Mouse (Mus musculus) heart, embryonic 11.5 days (tissue): Measurements from ENCODE around the gene Thrb. TPM values are rescaled to one million over a fixed set of nuclear protein-coding genes. Genes with fewer than 3 reads are reported as not detected.

Experiments
- ATAC-seq: fragments of 200-750 bp; cut with Nextera tagmentation; replicated peaks from 2 replicates; pipeline ENCODE4 v1.8.0; 2017; ENCODE audit warnings: moderate library complexity; ENCODE audit not compliant: insufficient number of reproducible peaks, low FRiP score, low TSS enrichment
- H3K27ac ChIP-seq: fragments of 300-500 bp; sonication (generic); 2 replicates; pipeline ENCODE4 v1.5.1; 2014; ENCODE audit warnings: mild to moderate bottlenecking, low read depth, low read length
- H3K27me3 ChIP-seq: fragments of 300-500 bp; sonication (generic); 2 replicates; pipeline ENCODE4 v1.6.1; 2014; ENCODE audit warnings: mild to moderate bottlenecking, low read length, mixed read lengths; ENCODE audit not compliant: control insufficient read depth, insufficient read depth
- H3K36me3 ChIP-seq: fragments of 300-500 bp; sonication (generic); 2 replicates; pipeline ENCODE4 v1.6.1; 2014; ENCODE audit warnings: mild to moderate bottlenecking, low read length, moderate library complexity, mixed read lengths; ENCODE audit not compliant: control insufficient read depth, insufficient read depth
- H3K4me1 ChIP-seq: fragments of 300-500 bp; sonication (generic); 2 replicates; pipeline ENCODE4 v1.6.1; 2014; ENCODE audit warnings: low read length; ENCODE audit not compliant: control insufficient read depth, insufficient read depth
- H3K4me2 ChIP-seq: fragments of 300-500 bp; sonication (generic); 2 replicates; pipeline ENCODE4 v1.6.1; 2014; ENCODE audit warnings: mild to moderate bottlenecking, moderate library complexity
- H3K4me3 ChIP-seq: fragments of 300-500 bp; sonication (generic); 2 replicates; pipeline ENCODE4 v1.5.1; 2014; ENCODE audit warnings: low read depth, low read length
- H3K9ac ChIP-seq: fragments of 300-500 bp; sonication (generic); 2 replicates; pipeline ENCODE4 v1.6.1; 2014; ENCODE audit warnings: mild to moderate bottlenecking, low read depth, low read length, moderate library complexity
- H3K9me3 ChIP-seq: fragments of 300-500 bp; sonication (generic); replicated peaks from 2 replicates; pipeline ENCODE4 v1.6.1; 2016; ENCODE audit warnings: low read length; ENCODE audit not compliant: control insufficient read depth
- WGBS: fragments of 180-500 bp; shearing (Covaris S2); extraction: QIAGEN DNeasy Blood & Tissue Kit; methylation state at CpG from one replicate; pipeline ENCODE4 v1.1.7; 2014; ENCODE audit not compliant: insufficient replicate concordance; 5-methylcytosine and 5-hydroxymethylcytosine counted together
- polyA plus RNA-seq: library from polyadenylated mRNA; unstranded; fragments of >200 nt; fragmentation: Nextera tagmentation; extraction: Ambion mirVana; gene quantifications from 2 replicates; pipeline ENCODE4 v1.2.1, GENCODE M21; 2014

Thrb gene
- polyA plus RNA-seq, 1 experiment from 2014 or later: 0.42 TPM

- H3K27ac ChIP-seq: no peak overlapping the region
Observed at GRCm38 (mm10) chr14:17686939-17687338, 26.9 kb downstream of the Thrb start.

GRCm38 (mm10) chr14:17691246-17691645, 31.2 kb downstream of the Thrb start:
- 26% methylated on average over 1 of the region's 1 CpGs for WGBS
- H3K4me3 ChIP-seq: no peak overlapping the region
- no peak overlapping the region for H3K9ac ChIP-seq
- H3K27me3 ChIP-seq: no peaks in the 10 kb centered on the region
- H3K9me3 ChIP-seq: no peaks in the 10 kb centered on the region
- no peaks in the 10 kb centered on the region for H3K36me3 ChIP-seq
- H3K4me1 ChIP-seq: no peaks in the 10 kb centered on the region
- H3K27ac ChIP-seq: no peak overlapping the region
- no peak overlapping the region for H3K4me2 ChIP-seq
- ATAC-seq: no peak

More at GRCm38 (mm10) chr14:17686939-17687338, 26.9 kb downstream of the Thrb start:
- WGBS: 79% methylated on average over 3 of the region's 3 CpGs
- Histone ChIP-seq H3K36me3 (no peaks in the 10 kb centered on the region), H3K9me3 (no peaks in the 10 kb centered on the region), H3K4me3 (no peak overlapping the region), H3K9ac (no peak overlapping the region), H3K4me1 (no peaks in the 10 kb centered on the region), H3K4me2 (no peak overlapping the region), H3K27me3 (no peaks in the 10 kb centered on the region)
- no peak for ATAC-seq

- Histone ChIP-seq H3K4me1 (no peaks in the 10 kb centered on the region), H3K27me3 (no peaks in the 10 kb centered on the region), H3K9me3 (no peaks in the 10 kb centered on the region), H3K9ac (no peak overlapping the region), H3K4me3 (no peak overlapping the region), H3K27ac (no peak overlapping the region), H3K4me2 (no peak overlapping the region), H3K36me3 (no peaks in the 10 kb centered on the region)
- no peak for ATAC-seq
- 80% methylated on average over 4 of the region's 4 CpGs for WGBS
Observed at GRCm38 (mm10) chr14:17695526-17695925, 35.5 kb downstream of the Thrb start.

- Histone ChIP-seq H3K4me2 (no peak overlapping the region), H3K36me3 (no peaks in the 10 kb centered on the region), H3K27ac (no peak overlapping the region), H3K9ac (no peak overlapping the region), H3K4me3 (no peak overlapping the region), H3K9me3 (no peaks in the 10 kb centered on the region), H3K4me1 (no peaks in the 10 kb centered on the region), H3K27me3 (no peaks in the 10 kb centered on the region)
- no peak for ATAC-seq
- 74% methylated on average over 9 of the region's 9 CpGs for WGBS
Observed at GRCm38 (mm10) chr14:17697920-17698632, 38.0 kb downstream of the Thrb start.

- ATAC-seq: no peak
- Histone ChIP-seq H3K9me3 (no peaks in the 10 kb centered on the region), H3K27ac (no peak overlapping the region), H3K27me3 (no peaks in the 10 kb centered on the region), H3K9ac (no peak overlapping the region), H3K4me2 (no peak overlapping the region), H3K4me1 (no peaks in the 10 kb centered on the region), H3K4me3 (no peak overlapping the region), H3K36me3 (no peaks in the 10 kb centered on the region)
- 72% methylated on average over 3 of the region's 3 CpGs for WGBS
Observed at GRCm38 (mm10) chr14:17700228-17700627, 40.2 kb downstream of the Thrb start.

GRCm38 (mm10) chr14:17713297-17713904, 53.3 kb downstream of the Thrb start:
- Histone ChIP-seq H3K9ac (no peak overlapping the region), H3K4me3 (no peak overlapping the region), H3K4me1 (no peaks in the 10 kb centered on the region), H3K4me2 (no peak overlapping the region), H3K9me3 (no peaks in the 10 kb centered on the region), H3K27ac (no peak overlapping the region), H3K27me3 (no peaks in the 10 kb centered on the region), H3K36me3 (no peaks in the 10 kb centered on the region)
- ATAC-seq: no peak
- WGBS: 79% methylated on average over 7 of the region's 7 CpGs

- Histone ChIP-seq H3K4me2 (no peak overlapping the region), H3K9me3 (no peaks in the 10 kb centered on the region), H3K4me1 (no peaks in the 10 kb centered on the region), H3K9ac (no peak overlapping the region), H3K4me3 (no peak overlapping the region), H3K36me3 (no peaks in the 10 kb centered on the region), H3K27ac (no peak overlapping the region), H3K27me3 (no peaks in the 10 kb centered on the region)
- WGBS: 70% methylated on average over 2 of the region's 2 CpGs
- no peak for ATAC-seq
Observed at GRCm38 (mm10) chr14:17719494-17719893, 59.4 kb downstream of the Thrb start.

- Histone ChIP-seq H3K4me3 (no peak overlapping the region), H3K27me3 (no peaks in the 10 kb centered on the region), H3K27ac (no peak overlapping the region), H3K4me1 (no peaks in the 10 kb centered on the region), H3K36me3 (no peaks in the 10 kb centered on the region), H3K9me3 (no peaks in the 10 kb centered on the region), H3K9ac (no peak overlapping the region), H3K4me2 (no peak overlapping the region)
- no peak for ATAC-seq
- WGBS: 32% methylated on average over 1 of the region's 1 CpGs
Observed at GRCm38 (mm10) chr14:17722824-17723445, 62.9 kb downstream of the Thrb start.
